Mouse (Mus musculus) midbrain, postnatal 0 days (tissue): ENCODE measurements at regions not wholly inside any gene's neighbourhood (a gene's known extent, or its start where the extent isn't known, plus 50 kb on each side); places are given as distances from the start of the nearest gene placed in this dataset.

Source experiments
- ATAC-seq: fragments of 200-750 bp; cut with Nextera tagmentation; 2 replicates; pipeline ENCODE4 v1.8.0; 2017; ENCODE audit warnings: moderate number of reproducible peaks, mild to moderate bottlenecking, moderate TSS enrichment, moderate library complexity; ENCODE audit not compliant: low FRiP score
- DNase-seq: peaks from one replicate; pipeline ENCODE4 v3.0.0-alpha.2; 2015; ENCODE audit warnings: low spot score
- H3K27ac ChIP-seq: fragments of 300-500 bp; sonication (generic); 2 replicates; pipeline ENCODE4 v1.5.1; 2014; ENCODE audit warnings: low read depth, mild to moderate bottlenecking, low read length, mixed read lengths
- H3K27me3 ChIP-seq: fragments of 300-500 bp; sonication (generic); 2 replicates; pipeline ENCODE4 v1.6.1; 2014; ENCODE audit warnings: low read length, control low read depth, mixed read lengths; ENCODE audit not compliant: insufficient read depth
- H3K36me3 ChIP-seq: fragments of 300-500 bp; sonication (generic); 2 replicates; pipeline ENCODE4 v1.6.1; 2014; ENCODE audit warnings: low read length, control low read depth, mixed read lengths; ENCODE audit not compliant: insufficient read depth
- H3K4me1 ChIP-seq: fragments of 300-500 bp; sonication (generic); 2 replicates; pipeline ENCODE4 v1.6.1; 2014; ENCODE audit warnings: mild to moderate bottlenecking, control low read depth, antibody characterized with exemption, low read length, mixed read lengths; ENCODE audit not compliant: insufficient read depth
- H3K4me2 ChIP-seq: fragments of 300-500 bp; sonication (generic); 2 replicates; pipeline ENCODE4 v1.6.1; 2014; ENCODE audit warnings: low read depth, mild to moderate bottlenecking, low read length, mixed read lengths; ENCODE audit not compliant: poor library complexity, severe bottlenecking
- H3K4me3 ChIP-seq: fragments of 300-500 bp; sonication (generic); 2 replicates; pipeline ENCODE4 v1.5.1; 2014; ENCODE audit warnings: low read depth, mild to moderate bottlenecking, low read length, moderate library complexity
- H3K9ac ChIP-seq: fragments of 300-500 bp; sonication (generic); replicated peaks from 2 replicates; pipeline ENCODE4 v1.6.1; 2014; ENCODE audit warnings: mild to moderate bottlenecking, low read length, moderate library complexity, mixed read lengths; ENCODE audit not compliant: poor library complexity, severe bottlenecking
- H3K9me3 ChIP-seq: fragments of 300-500 bp; sonication (generic); 2 replicates; pipeline ENCODE4 v1.6.1; 2016; ENCODE audit warnings: low read length, control low read depth
- CTCF ChIP-seq: IDR thresholded peaks from 2 replicates; pipeline ENCODE4 v1.5.1; 2016; ENCODE audit warnings: antibody characterized with exemption, mild to moderate bottlenecking
- WGBS: fragments of 180-500 bp; shearing (Covaris S2); extraction: QIAGEN DNeasy Blood & Tissue Kit; methylation state at CpG from one replicate; pipeline ENCODE4 v1.1.7; 2014; 5-methylcytosine and 5-hydroxymethylcytosine counted together

DNA sequence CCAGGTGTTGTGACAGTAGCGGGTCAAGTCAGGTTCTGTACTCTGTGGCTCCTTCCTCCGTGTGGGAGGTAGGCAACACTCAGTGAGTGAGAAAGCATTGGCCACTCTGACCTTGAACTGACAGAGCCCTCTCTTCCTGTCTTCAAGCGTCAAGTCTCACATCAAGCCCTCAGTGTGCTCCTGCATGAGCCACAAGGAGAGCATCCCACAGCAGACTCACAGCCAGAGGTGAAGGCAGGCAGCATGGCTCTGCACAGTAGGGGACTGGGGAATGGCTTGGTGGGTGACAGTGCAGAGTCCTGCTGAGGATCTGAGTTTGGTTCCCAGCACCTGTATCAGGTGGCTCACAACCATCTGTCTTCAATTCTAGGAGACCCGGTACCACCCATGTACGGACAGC, 226.4 kb upstream of the 3110018I06Rik start:
- Histone ChIP-seq H3K27me3 (no peaks in the 10 kb centered on the region), H3K9me3 (no peaks in the 10 kb centered on the region), H3K4me2 (no peak overlapping the region), H3K36me3 (no peaks in the 10 kb centered on the region), H3K4me1 (no peaks in the 10 kb centered on the region), H3K4me3 (no peak overlapping the region), H3K9ac (no peak overlapping the region), H3K27ac (no peak overlapping the region)
- DNase-seq: no peak
- no peak for TF ChIP-seq CTCF
- WGBS: 92% methylated on average over 5 of the region's 5 CpGs
- ATAC-seq: no peak

DNA sequence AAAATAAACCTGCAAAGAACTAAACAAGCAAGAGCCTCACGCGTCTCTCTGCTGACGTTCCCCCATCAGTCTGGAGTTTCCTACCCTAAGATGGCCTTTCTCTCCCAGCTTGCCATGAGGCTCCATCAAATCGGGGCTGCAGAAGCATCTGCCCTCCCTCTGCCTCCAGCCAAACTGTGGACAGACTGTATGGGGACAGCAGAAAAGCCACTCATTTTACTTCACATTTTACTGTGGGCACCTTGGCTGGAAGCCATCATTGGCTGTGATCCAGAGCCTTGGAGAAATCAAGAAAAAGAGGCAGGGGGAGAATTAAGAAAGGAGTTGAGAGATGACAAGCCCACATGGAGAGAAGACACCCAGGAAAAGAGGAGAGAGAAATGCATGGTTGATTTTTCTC, 225.9 kb upstream of the 3110018I06Rik start:
- DNase-seq: peak; percentile 40

DNA sequence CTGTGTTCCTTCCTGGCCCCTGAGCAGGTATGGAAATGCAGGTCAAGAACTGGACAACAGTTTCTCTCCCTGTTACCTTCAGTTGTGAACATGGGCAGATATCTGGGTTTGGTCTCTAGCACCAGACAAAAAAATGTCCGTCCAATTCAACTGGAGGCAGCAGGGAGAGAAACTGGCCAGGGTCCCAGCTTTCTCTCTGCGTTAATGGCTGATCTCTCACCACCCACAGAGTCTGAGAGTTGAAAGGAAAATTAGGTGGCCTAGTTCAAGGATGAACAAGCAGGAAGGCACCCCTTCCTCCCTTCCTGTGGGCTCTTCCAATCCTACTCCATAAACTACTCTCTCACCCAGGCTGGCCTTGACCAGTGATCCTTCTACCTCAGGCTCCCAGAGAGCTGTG, 221.7 kb upstream of the 3110018I06Rik start:
- H3K4me1 ChIP-seq: no peaks in the 10 kb centered on the region
- H3K27ac ChIP-seq: no peak overlapping the region
- TF ChIP-seq CTCF: no peak
- no peak for ATAC-seq
- H3K4me3 ChIP-seq: no peak overlapping the region
- H3K9me3 ChIP-seq: no peaks in the 10 kb centered on the region
- no peak overlapping the region for H3K9ac ChIP-seq
- WGBS: 65% methylated on average over 2 of the region's 2 CpGs
- no peaks in the 10 kb centered on the region for H3K27me3 ChIP-seq
- no peak for DNase-seq
- no peak overlapping the region for H3K4me2 ChIP-seq
- H3K36me3 ChIP-seq: no peaks in the 10 kb centered on the region

More for the DNA sequence above, 225.9 kb upstream of the 3110018I06Rik start:
- 66% methylated on average over 4 of the region's 4 CpGs for whole genome bisulfite sequencing
- Histone ChIP-seq H3K4me3 (no peak overlapping the region), H3K4me1 (no peaks in the 10 kb centered on the region), H3K4me2 (no peak overlapping the region), H3K27ac (no peak overlapping the region), H3K36me3 (no peaks in the 10 kb centered on the region), H3K9ac (no peak overlapping the region), H3K9me3 (no peaks in the 10 kb centered on the region), H3K27me3 (no peaks in the 10 kb centered on the region)
- TF ChIP-seq CTCF: no peak
- ATAC-seq: no peak

DNA sequence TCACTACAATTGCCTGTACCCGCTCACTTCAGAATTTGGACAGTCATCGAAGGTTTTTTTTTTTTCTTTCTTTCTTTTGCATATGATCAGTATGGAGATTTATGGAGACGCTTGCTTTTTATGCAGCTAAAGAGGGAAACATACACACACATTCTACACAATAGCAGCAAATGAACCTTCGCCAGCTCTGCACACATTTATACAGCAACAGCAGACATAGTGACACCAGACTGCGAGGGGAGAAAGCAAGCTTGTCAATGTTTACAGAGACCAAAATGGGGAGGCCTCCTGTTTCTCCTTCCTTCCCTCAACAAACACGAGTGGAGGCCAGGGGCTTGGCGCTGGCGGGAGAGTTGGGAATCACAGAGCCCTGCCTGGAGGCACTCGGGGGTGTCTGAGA, 202.8 kb upstream of the 3110018I06Rik start:
- no peak for DNase-seq

DNA sequence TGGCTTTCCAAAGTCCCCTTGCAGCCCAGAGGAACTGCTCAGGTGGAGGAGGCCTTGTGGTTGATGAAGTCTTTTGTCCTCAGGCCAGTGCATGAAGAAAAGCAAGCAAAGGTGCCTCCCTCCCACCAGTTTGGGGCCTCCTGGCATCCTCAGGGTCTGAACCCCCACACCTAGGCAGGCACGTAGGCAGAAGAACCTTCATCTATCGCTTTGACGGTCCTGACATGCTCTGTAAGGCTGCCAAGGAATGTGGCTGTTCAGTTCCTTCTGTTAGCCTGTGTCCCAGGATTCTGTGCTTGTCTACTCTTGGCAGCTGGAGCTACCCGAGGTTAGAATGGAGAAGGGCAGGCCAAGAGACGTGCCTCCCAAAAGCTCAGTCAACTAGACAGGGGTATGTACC, 197.1 kb upstream of the 3110018I06Rik start:
- 83% methylated on average over 5 of the region's 5 CpGs for whole genome bisulfite sequencing
- no peak for TF ChIP-seq CTCF
- ATAC-seq: no peak
- Histone ChIP-seq H3K27ac (no peak overlapping the region), H3K4me3 (no peak overlapping the region), H3K9ac (no peak overlapping the region), H3K4me1 (no peaks in the 10 kb centered on the region), H3K4me2 (no peak overlapping the region), H3K27me3 (no peaks in the 10 kb centered on the region), H3K36me3 (no peaks in the 10 kb centered on the region), H3K9me3 (no peaks in the 10 kb centered on the region)
- no peak for DNase-seq

More for the DNA sequence above, 202.8 kb upstream of the 3110018I06Rik start:
- no peaks in the 10 kb centered on the region for H3K27me3 ChIP-seq
- TF ChIP-seq CTCF: no peak
- no peak overlapping the region for H3K27ac ChIP-seq
- ATAC-seq: no peak
- no peaks in the 10 kb centered on the region for H3K4me1 ChIP-seq
- H3K4me3 ChIP-seq: no peak overlapping the region
- H3K36me3 ChIP-seq: no peaks in the 10 kb centered on the region
- no peak overlapping the region for H3K9ac ChIP-seq
- H3K4me2 ChIP-seq: no peak overlapping the region
- WGBS: 58% methylated on average over 9 of the region's 9 CpGs
- H3K9me3 ChIP-seq: no peaks in the 10 kb centered on the region

DNA sequence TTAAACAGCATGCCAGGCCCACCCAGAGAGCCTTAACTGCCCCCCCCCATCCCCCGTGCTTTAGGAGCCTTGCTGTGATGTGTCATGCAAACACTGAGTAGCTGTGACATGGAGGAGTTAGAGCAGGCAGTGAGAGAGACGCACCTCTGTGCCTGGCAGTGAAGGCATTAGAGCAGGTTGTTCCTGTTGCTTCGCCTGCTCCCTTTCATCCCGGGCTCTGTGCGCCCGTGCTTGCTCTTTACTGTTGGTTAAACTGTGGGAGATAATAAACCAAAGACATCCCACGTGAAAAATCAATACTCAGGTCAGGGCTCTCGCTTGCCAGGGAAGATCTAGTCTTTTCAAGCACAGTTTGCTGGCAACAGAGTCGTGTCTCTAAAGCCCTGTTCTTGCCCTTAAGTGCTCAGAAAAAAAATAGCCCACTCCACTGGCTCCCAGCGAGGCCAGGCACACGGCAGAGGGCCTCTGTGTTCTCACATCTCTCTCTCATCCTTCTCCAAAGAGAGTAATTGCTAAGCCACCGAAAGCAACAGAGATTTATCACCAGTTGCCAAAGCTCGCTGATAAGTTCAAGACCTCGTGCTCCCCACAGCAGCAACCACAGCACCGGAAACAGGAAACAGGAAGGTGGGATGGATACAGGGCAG, 181.2 kb upstream of the 3110018I06Rik start:
- H3K4me3 ChIP-seq: no peak overlapping the region
- DNase-seq (no peak), ATAC-seq (no peak)
- WGBS: 46% methylated on average over 15 of the region's 15 CpGs
- no peaks in the 10 kb centered on the region for H3K27me3 ChIP-seq
- H3K4me1 ChIP-seq: no peaks in the 10 kb centered on the region
- H3K4me2 ChIP-seq: no peak overlapping the region
- H3K27ac ChIP-seq: no peak overlapping the region
- no peaks in the 10 kb centered on the region for H3K36me3 ChIP-seq
- TF ChIP-seq CTCF: no peak
- H3K9me3 ChIP-seq: no peaks in the 10 kb centered on the region
- H3K9ac ChIP-seq: no peak overlapping the region
